Mouse (Mus musculus) heart, adult 2 months (tissue): Measurements from ENCODE around the gene Tmed5.

Source experiments
- CTCF ChIP-seq: fragments of 200-600 bp; IDR thresholded peaks from 2 replicates; pipeline ENCODE4 v1.8.1; 2022; ENCODE audit warnings: antibody characterized with exemption, mild to moderate bottlenecking, moderate library complexity
- EP300 ChIP-seq: fragments of 200-500 bp; IDR thresholded peaks from 2 replicates; pipeline ENCODE4 v1.6.1; 2011; ENCODE audit warnings: low read depth, low read length, control low read depth; ENCODE audit not compliant: insufficient read depth
- POLR2A ChIP-seq: fragments of 200-500 bp; IDR thresholded peaks from 2 replicates; pipeline ENCODE4 v1.6.1; 2011; ENCODE audit warnings: mild to moderate bottlenecking, low read depth, low read length, control low read depth; ENCODE audit not compliant: insufficient read depth

- no peak for TF ChIP-seq POLR2A
- no peak for TF ChIP-seq CTCF
- TF ChIP-seq EP300, result no peak
Observed at GRCm38 (mm10) chr5:108060413-108060812, 72.0 kb downstream of the Tmed5 start.
